Mouse (Mus musculus): ENCODE measurements around the gene Vmn1r1. TPM values are rescaled to one million over a fixed set of nuclear protein-coding genes. Genes with fewer than 3 reads are reported as not detected.

Gene Vmn1r1
- polyA plus RNA-seq, 1 experiment from 2014 or later = not detected

DNA sequence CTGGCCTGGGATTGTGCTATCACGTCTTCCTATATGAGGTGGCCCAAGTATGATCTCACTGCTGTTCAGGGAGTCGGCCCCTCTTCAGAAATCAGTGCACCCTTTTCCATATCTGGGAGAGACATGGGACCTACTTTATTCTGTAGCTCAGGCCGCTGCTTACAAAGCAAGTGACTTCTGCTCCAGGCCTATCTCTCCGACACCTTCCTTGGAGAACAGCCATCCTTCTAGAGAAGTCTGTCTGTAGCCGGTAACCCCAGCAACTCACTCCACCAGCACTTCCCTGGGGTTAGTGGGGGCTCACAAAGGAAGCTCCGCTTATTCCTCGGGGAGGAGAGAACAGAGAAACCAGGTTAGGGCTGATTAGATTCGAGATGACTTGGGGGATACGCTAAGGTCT, 57.0 kb downstream of the Vmn1r1 start:
- Histone ChIP-seq H3K9me3 (no peaks in the 10 kb centered on the region), H3K4me1 (peaks cover 54% of the 10 kb centered on the region), H3K27ac (no peak overlapping the region), H3K4me3 (no peak overlapping the region), H3K27me3 (ENCODE audit: poor library complexity, severe bottlenecking) (no peaks in the 10 kb centered on the region), H3K36me3 (replicated peaks) (no peaks in the 10 kb centered on the region)
- WGBS = 83% methylated on average over 9 of the region's 9 CpGs
- DNase-seq (ENCODE audit: extremely low spot score, low spot score) = no peak

DNA sequence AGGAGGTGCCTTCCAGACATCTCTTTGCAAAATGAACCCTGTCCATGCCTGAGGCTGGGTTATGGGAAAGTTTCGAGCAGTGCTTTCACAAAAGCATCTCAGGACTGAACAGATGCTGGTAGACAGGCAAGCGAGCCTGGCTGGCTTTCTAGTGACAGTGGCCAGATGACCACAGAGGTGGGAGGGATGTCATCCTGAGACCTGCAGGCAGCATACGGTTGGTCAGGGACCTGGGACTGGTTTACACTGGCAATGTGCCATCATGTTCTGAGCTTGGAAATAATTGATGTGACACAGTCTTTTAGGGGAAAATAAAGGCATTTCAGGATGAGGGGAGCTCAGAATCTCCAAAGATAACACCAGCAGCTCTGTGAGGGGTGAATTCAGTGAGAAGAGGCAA, 59.3 kb downstream of the Vmn1r1 start:
- Histone ChIP-seq H3K9me3 (no peaks in the 10 kb centered on the region), H3K4me3 (no peak overlapping the region), H3K27ac (no peak overlapping the region), H3K27me3 (ENCODE audit: poor library complexity, severe bottlenecking) (no peaks in the 10 kb centered on the region), H3K4me1 (peaks cover 43% of the 10 kb centered on the region), H3K36me3 (replicated peaks) (no peaks in the 10 kb centered on the region)
- WGBS = 69% methylated on average over 3 of the region's 3 CpGs
- no peak for DNase-seq (ENCODE audit: extremely low spot score, low spot score)

Other genes with a start within 250 kb of the Vmn1r1 start
- 24.6 and 27.7 TPM in 2 replicates for gene Enah, start 144.5 kb downstream of the Vmn1r1 start, polyA plus RNA-seq (2016; fragmentation: Nextera tagmentation; extraction: Ambion mirVana)
- 157 and 159 TPM in 2 replicates for gene Srp9, start 39.7 kb downstream of the Vmn1r1 start, polyA plus RNA-seq (2016; fragmentation: Nextera tagmentation; extraction: Ambion mirVana)
- gene Degs1, start 118.3 kb upstream of the Vmn1r1 start, polyA plus RNA-seq (2016; fragmentation: Nextera tagmentation; extraction: Ambion mirVana) = 64.3 and 69.1 TPM in 2 replicates
- 17.6 and 20.3 TPM in 2 replicates for gene Fbxo28, start 177.1 kb upstream of the Vmn1r1 start, polyA plus RNA-seq (2016; fragmentation: Nextera tagmentation; extraction: Ambion mirVana)
- gene Trp53bp2, start 244.7 kb upstream of the Vmn1r1 start, polyA plus RNA-seq (2016; fragmentation: Nextera tagmentation; extraction: Ambion mirVana) = 23.8 and 28.5 TPM in 2 replicates